Mouse (Mus musculus) heart, adult 2 months (tissue): ENCODE measurements around the gene Rbbp6. TPM values are rescaled to one million over a fixed set of nuclear protein-coding genes. Genes with fewer than 3 reads are reported as not detected.

ENCODE experiments used
- DNase-seq, 2 experiments: peaks; one replicate each; pipeline ENCODE4 v3.0.0; 2021
- H3K27ac ChIP-seq: fragments of 200-600 bp; 2 replicates; pipeline ENCODE4 v1.8.1; 2022
- H3K27me3 ChIP-seq: fragments of 200-500 bp; 2 replicates; pipeline ENCODE4 v1.6.1; 2012; ENCODE audit warnings: mild to moderate bottlenecking, low read length, inconsistent platforms, mixed read lengths; ENCODE audit not compliant: control insufficient read depth, insufficient read depth
- H3K36me3 ChIP-seq: fragments of 200-500 bp; 2 replicates; pipeline ENCODE4 v1.6.1; 2012; ENCODE audit warnings: low read length, inconsistent platforms; ENCODE audit not compliant: control insufficient read depth, insufficient read depth
- H3K4me1 ChIP-seq: fragments of 200-500 bp; 2 replicates; pipeline ENCODE4 v1.6.1; 2011; ENCODE audit warnings: low read length; ENCODE audit not compliant: control insufficient read depth, insufficient read depth
- H3K4me3 ChIP-seq: fragments of 200-600 bp; 2 replicates; pipeline ENCODE4 v1.8.1; 2022
- H3K79me2 ChIP-seq: fragments of 200-500 bp; replicated peaks from 2 replicates; pipeline ENCODE4 v1.6.1; 2012; ENCODE audit warnings: mild to moderate bottlenecking, inconsistent platforms, low read length, moderate library complexity, mixed read lengths; ENCODE audit not compliant: control insufficient read depth, insufficient read depth
- H3K9ac ChIP-seq: fragments of 200-500 bp; 2 replicates; pipeline ENCODE4 v1.6.1; 2012; ENCODE audit warnings: low read depth, mild to moderate bottlenecking, control low read depth, inconsistent platforms, low read length, mixed read lengths
- CTCF ChIP-seq: fragments of 200-600 bp; IDR thresholded peaks from 2 replicates; pipeline ENCODE4 v1.8.1; 2022; ENCODE audit warnings: antibody characterized with exemption, mild to moderate bottlenecking, moderate library complexity
- EP300 ChIP-seq: fragments of 200-500 bp; IDR thresholded peaks from 2 replicates; pipeline ENCODE4 v1.6.1; 2011; ENCODE audit warnings: low read depth, low read length, control low read depth; ENCODE audit not compliant: insufficient read depth
- POLR2A ChIP-seq: fragments of 200-500 bp; IDR thresholded peaks from 2 replicates; pipeline ENCODE4 v1.6.1; 2011; ENCODE audit warnings: mild to moderate bottlenecking, low read depth, low read length, control low read depth; ENCODE audit not compliant: insufficient read depth
- WGBS: fragments of 180-500 bp; shearing (Covaris S2); methylation state at CpG from one replicate; pipeline ENCODE4 v1.1.7; 2018; 5-methylcytosine and 5-hydroxymethylcytosine counted together
- intact Hi-C: fragments of 180-260 bp; cut with DNase I; formaldehyde crosslinking; loops from one replicate; pipeline ENCODE4 v1.15.1; 2025
- polyA plus RNA-seq: library from polyadenylated mRNA; depleted of rRNA; stranded (reverse); fragments of >200 nt; gene quantifications from 2 replicates; pipeline ENCODE4 v1.2.3, GENCODE M21; 2012; rRNA removed
- total RNA-seq, 2 experiments: library from RNA; stranded (reverse); gene quantifications; 2 replicates each; pipeline ENCODE4 v1.2.3; 2021

Rbbp6 gene
- total and polyA plus RNA-seq, 3 experiments, result 9.0 to 29.8 (median 28.9) TPM

GRCm38 (mm10) chr7:123045146-123045545, 79.7 kb downstream of the Rbbp6 start:
- no peak overlapping the region for H3K9ac ChIP-seq
- DNase-seq, result no peak
- H3K79me2 ChIP-seq, result no peaks in the 10 kb centered on the region
- H3K36me3 ChIP-seq, result no peaks in the 10 kb centered on the region
- WGBS, result 96% methylated on average over 3 of the region's 3 CpGs
- TF ChIP-seq POLR2A (no peak), CTCF (peak; percentile 36), EP300 (no peak)
- no peak overlapping the region for H3K4me3 ChIP-seq
- H3K27me3 ChIP-seq, result no peaks in the 10 kb centered on the region
- intact Hi-C loops, result loop anchor here (5.0 kb wide), 1 partner anchor 77 kb away; the partner anchor contains the start of gene Tnrc6a
- H3K4me1 ChIP-seq, result peaks cover 3% of the 10 kb centered on the region; the same call in 1 of the 2 replicates
- H3K27ac ChIP-seq, result no peak overlapping the region

GRCm38 (mm10) chr7:123046473-123047091, 81.1 kb downstream of the Rbbp6 start:
- TF ChIP-seq EP300 (peak; percentile 92), POLR2A (no peak), CTCF (no peak)
- intact Hi-C loops, result loop anchor here (5.0 kb wide), 1 partner anchor 76 kb away; the partner anchor contains the start of gene Tnrc6a
- Histone ChIP-seq H3K4me3 (0 out of 2 replicates have a peak overlapping the region, but pooled peaks have one; percentile 2), H3K79me2 (no peaks in the 10 kb centered on the region), H3K36me3 (no peaks in the 10 kb centered on the region), H3K9ac (peak overlapping the region; percentile 1; the same call in 1 of the 2 replicates), H3K27me3 (no peaks in the 10 kb centered on the region), H3K4me1 (peaks cover 3% of the 10 kb centered on the region; the same call in 1 of the 2 replicates), H3K27ac (peak overlapping the region; percentile 39)
- peak; percentile 35 to 55 for DNase-seq
- 13% methylated on average over 13 of the region's 13 CpGs for whole genome bisulfite sequencing

Other genes with a start within 250 kb of the Rbbp6 start
- gene Tnrc6a, start 158.2 kb downstream of the Rbbp6 start, total RNA-seq, result 10 to 100 TPM; 22.8 to 34.2 TPM
- 24.2 and 34.4 TPM in 2 replicates for gene Tnrc6a, start 158.2 kb downstream of the Rbbp6 start, polyA plus RNA-seq
- not detected for gene Slc5a11, start 249.1 kb downstream of the Rbbp6 start, total RNA-seq
- 0.10 TPM in 1 of 2 replicates, not detected in the other for gene Slc5a11, start 249.1 kb downstream of the Rbbp6 start, polyA plus RNA-seq